Mouse (Mus musculus): ENCODE measurements around the gene Gm49387.
A peak's percentile ranks its signal among the peaks of the same experiment; 100 is the strongest.

Gm49387 gene

GRCm38 (mm10) chr14:31640346-31640889 is at the start of gene Gm49387:
TSS of gene Gm49387 (minus strand) at chr14:31640878.
- DNase-seq, result peak in 1 of 2 experiments; percentile 37

- no peak for DNase-seq
Observed at GRCm38 (mm10) chr14:31686231-31686630, 45.6 kb upstream of the Gm49387 start.

GRCm38 (mm10) chr14:31685680-31686079 is 45.0 kb upstream of the Gm49387 start:
- no peak for DNase-seq

- no peak for DNase-seq
Observed at GRCm38 (mm10) chr14:31684343-31685040, 43.8 kb upstream of the Gm49387 start.

- no peak for DNase-seq
Observed at GRCm38 (mm10) chr14:31683610-31684009, 42.9 kb upstream of the Gm49387 start.

- no peak for DNase-seq
Observed at GRCm38 (mm10) chr14:31681931-31682555, 41.4 kb upstream of the Gm49387 start.

- no peak for DNase-seq
Observed at GRCm38 (mm10) chr14:31681291-31681690, 40.6 kb upstream of the Gm49387 start.

- no peak for DNase-seq
Observed at GRCm38 (mm10) chr14:31680656-31681055, 40.0 kb upstream of the Gm49387 start.

- DNase-seq, result no peak
Observed at GRCm38 (mm10) chr14:31671635-31672320, 31.1 kb upstream of the Gm49387 start.

GRCm38 (mm10) chr14:31669642-31670490 is 29.2 kb upstream of the Gm49387 start:
- no peak for DNase-seq

GRCm38 (mm10) chr14:31669161-31669611 is 28.5 kb upstream of the Gm49387 start:
- DNase-seq, result peak; percentile 60 to 69

GRCm38 (mm10) chr14:31668326-31668725 is 27.6 kb upstream of the Gm49387 start:
- no peak for DNase-seq

GRCm38 (mm10) chr14:31667741-31668140 is 27.1 kb upstream of the Gm49387 start:
- DNase-seq, result no peak

GRCm38 (mm10) chr14:31666931-31667705 is 26.4 kb upstream of the Gm49387 start:
- DNase-seq, result no peak

- no peak for DNase-seq
Observed at GRCm38 (mm10) chr14:31665566-31665940, 24.9 kb upstream of the Gm49387 start.

GRCm38 (mm10) chr14:31664903-31665565 is 24.4 kb upstream of the Gm49387 start:
- DNase-seq, result no peak

GRCm38 (mm10) chr14:31664100-31664902 is 23.6 kb upstream of the Gm49387 start:
- DNase-seq, result no peak

GRCm38 (mm10) chr14:31663376-31664099 is 22.9 kb upstream of the Gm49387 start:
- DNase-seq, result no peak

GRCm38 (mm10) chr14:31662555-31663211 is 22.0 kb upstream of the Gm49387 start:
- DNase-seq, result peak; percentile 38 to 45
